Mouse (Mus musculus): Measurements from ENCODE around the gene Cmss1.

DNA sequence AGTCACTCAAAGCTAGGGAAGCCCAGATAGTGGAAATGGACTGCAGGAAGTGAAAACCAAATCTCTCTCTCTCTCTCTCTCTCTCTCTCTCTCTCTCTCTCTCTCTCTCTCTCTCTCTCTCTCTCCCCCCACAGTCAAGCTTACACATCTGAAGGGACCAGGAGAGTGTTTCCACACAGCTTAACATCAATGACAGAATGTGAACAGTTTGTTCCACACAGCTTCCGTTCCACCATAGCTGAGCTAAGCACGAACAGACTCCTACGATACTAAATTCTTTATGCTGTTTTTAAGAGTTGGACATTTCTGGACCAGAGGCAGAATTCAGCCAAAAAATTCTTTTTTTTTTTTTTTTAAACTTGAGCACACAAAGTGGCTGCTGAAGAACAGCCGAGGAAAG is 114.8 kb downstream of the Cmss1 start:
- no peak for TF ChIP-seq POLR2A (IDR thresholded peaks at IDR 0.05; ENCODE audit: low read depth, low read length)
- TF ChIP-seq CTCF (IDR thresholded peaks at IDR 0.05; ENCODE audit: borderline replicate concordance, insufficient read depth, low read length): no peak

Data from embryonic fibroblast, embryonic 13.5 days (primary cell).